Mouse (Mus musculus) heart, embryonic 12.5 days (tissue): Measurements from ENCODE around the gene Fam217b. TPM values are rescaled to one million over a fixed set of nuclear protein-coding genes. Genes with fewer than 3 reads are reported as not detected.

ENCODE experiments used
- ATAC-seq: fragments of 200-750 bp; cut with Nextera tagmentation; 2 replicates; pipeline ENCODE4 v1.8.0; 2017; ENCODE audit warnings: moderate TSS enrichment, moderate library complexity; ENCODE audit not compliant: insufficient number of reproducible peaks, low FRiP score
- H3K27ac ChIP-seq: fragments of 300-500 bp; sonication (generic); 2 replicates; pipeline ENCODE4 v1.5.1; 2016; ENCODE audit warnings: mild to moderate bottlenecking, moderate library complexity; ENCODE audit not compliant: poor library complexity, severe bottlenecking
- H3K27me3 ChIP-seq: fragments of 300-500 bp; sonication (generic); replicated peaks from 2 replicates; pipeline ENCODE4 v1.6.1; 2016; ENCODE audit warnings: mild to moderate bottlenecking, moderate library complexity
- H3K36me3 ChIP-seq: fragments of 300-500 bp; sonication (generic); 2 replicates; pipeline ENCODE4 v1.6.1; 2016; ENCODE audit warnings: mild to moderate bottlenecking, moderate library complexity
- H3K4me1 ChIP-seq: fragments of 300-500 bp; sonication (generic); replicated peaks from 2 replicates; pipeline ENCODE4 v1.6.1; 2016; ENCODE audit warnings: mild to moderate bottlenecking
- H3K4me2 ChIP-seq: fragments of 300-500 bp; sonication (generic); 2 replicates; pipeline ENCODE4 v1.6.1; 2016; ENCODE audit warnings: mild to moderate bottlenecking, moderate library complexity
- H3K4me3 ChIP-seq: fragments of 300-500 bp; sonication (generic); 2 replicates; pipeline ENCODE4 v1.5.1; 2016; ENCODE audit warnings: mild to moderate bottlenecking
- H3K9ac ChIP-seq: fragments of 300-500 bp; sonication (generic); 2 replicates; pipeline ENCODE4 v1.6.1; 2016; ENCODE audit warnings: mild to moderate bottlenecking, moderate library complexity
- H3K9me3 ChIP-seq: fragments of 300-500 bp; sonication (generic); replicated peaks from 2 replicates; pipeline ENCODE4 v1.6.1; 2016; ENCODE audit warnings: mild to moderate bottlenecking, moderate library complexity
- WGBS: fragments of 180-500 bp; shearing (Covaris S2); methylation state at CpG from one replicate; pipeline ENCODE4 v1.1.7; 2016; 5-methylcytosine and 5-hydroxymethylcytosine counted together
- polyA plus RNA-seq: library from polyadenylated mRNA; unstranded; fragments of >200 nt; fragmentation: Nextera tagmentation; extraction: Ambion mirVana; gene quantifications from 2 replicates; pipeline ENCODE4 v1.2.1, GENCODE M21; 2016

The Fam217b gene
- polyA plus RNA-seq, 1 experiment from 2014 or later = 6.9 TPM

DNA sequence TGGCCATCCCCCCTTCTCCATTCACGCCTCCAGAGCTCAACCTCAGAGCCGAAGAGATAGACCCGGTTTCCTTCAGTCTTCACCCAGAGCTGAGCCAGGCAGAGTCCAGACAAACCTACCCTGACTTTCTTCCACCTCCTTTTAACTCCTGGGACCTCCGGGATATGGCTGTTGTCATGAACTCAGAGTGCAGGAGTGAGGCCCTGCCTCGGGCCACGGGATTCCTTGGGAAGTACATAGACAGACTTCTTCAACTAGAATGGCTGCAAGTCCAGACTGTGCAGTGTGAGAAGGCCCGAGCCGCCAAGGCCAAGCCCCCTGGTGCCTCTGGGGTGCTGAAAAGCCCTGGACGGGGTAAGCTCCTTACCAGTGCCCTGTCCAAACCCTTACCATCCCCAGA lies 6.3 kb downstream of the Fam217b start:
- peaks cover 51% of the 10 kb centered on the region for H3K4me1 ChIP-seq
- no peaks in the 10 kb centered on the region; the same call in none of the 2 replicates for H3K9me3 ChIP-seq
- peaks cover 23% of the 10 kb centered on the region for H3K36me3 ChIP-seq
- no peak for ATAC-seq
- WGBS = 55% methylated on average over 9 of the region's 9 CpGs
- no peak overlapping the region for H3K4me3 ChIP-seq
- H3K4me2 ChIP-seq = no peak overlapping the region
- 0 out of 2 replicates have a peak overlapping the region, but pooled peaks have one; percentile 24 for H3K9ac ChIP-seq
- no peak overlapping the region for H3K27ac ChIP-seq
- no peaks in the 10 kb centered on the region for H3K27me3 ChIP-seq

DNA sequence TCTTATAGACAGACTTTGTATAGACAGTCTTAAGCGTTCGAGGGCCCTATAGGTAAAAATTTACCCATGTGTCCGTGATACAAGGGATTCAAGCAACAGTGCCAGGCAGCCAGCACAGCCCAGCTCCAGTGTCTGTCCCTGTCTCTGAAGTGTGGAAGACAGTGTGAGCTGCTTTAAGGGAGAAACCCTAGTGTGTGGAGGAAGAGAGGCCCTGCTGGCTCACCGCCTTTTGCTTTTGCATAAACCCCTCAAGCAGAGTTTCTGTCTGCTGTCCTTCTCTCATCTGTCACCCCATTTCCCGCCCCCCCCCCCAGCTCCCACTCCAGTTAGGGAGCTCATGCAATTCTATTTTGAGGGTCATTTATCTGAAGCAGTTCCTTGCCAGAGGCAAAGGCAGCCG lies 7.3 kb downstream of the Fam217b start:
- peak overlapping the region; percentile 78 for H3K27ac ChIP-seq
- ATAC-seq = no peak
- H3K27me3 ChIP-seq = no peaks in the 10 kb centered on the region
- 0 out of 2 replicates have a peak overlapping the region, but pooled peaks have one; percentile 5 for H3K9ac ChIP-seq
- H3K36me3 ChIP-seq = peaks cover 23% of the 10 kb centered on the region
- H3K4me3 ChIP-seq = no peak overlapping the region
- WGBS = 22% methylated on average over 6 of the region's 6 CpGs
- H3K9me3 ChIP-seq = no peaks in the 10 kb centered on the region; the same call in none of the 2 replicates
- peak overlapping the region; percentile 47 for H3K4me2 ChIP-seq
- H3K4me1 ChIP-seq = peaks cover 41% of the 10 kb centered on the region

DNA sequence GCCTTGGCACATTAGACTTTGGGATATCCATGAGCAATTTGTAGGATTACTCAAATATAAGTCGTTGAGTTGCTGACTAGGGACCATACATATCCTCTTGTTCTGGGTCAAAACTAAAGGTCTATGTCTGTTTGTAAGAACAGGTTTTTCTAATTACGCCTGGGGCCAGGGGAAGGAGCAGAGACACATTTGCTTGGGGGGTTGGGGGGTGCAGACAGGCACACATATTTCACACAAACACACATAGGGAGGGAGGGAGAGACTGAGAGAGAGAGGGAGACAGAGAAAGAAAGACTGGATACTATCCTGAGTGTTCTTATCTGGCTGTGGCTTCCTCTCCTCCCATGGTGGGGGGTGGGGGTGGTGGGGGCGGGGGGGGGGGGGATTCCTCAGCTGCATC lies 7.9 kb downstream of the Fam217b start:
- H3K36me3 ChIP-seq = peaks cover 23% of the 10 kb centered on the region
- 8% methylated on average over 3 of the region's 3 CpGs for WGBS
- no peaks in the 10 kb centered on the region; the same call in none of the 2 replicates for H3K9me3 ChIP-seq
- peaks cover 35% of the 10 kb centered on the region for H3K4me1 ChIP-seq
- peak; percentile 20; the same call in 1 of the 2 replicates for ATAC-seq
- H3K27me3 ChIP-seq = no peaks in the 10 kb centered on the region
- peak overlapping the region; percentile 78 for H3K27ac ChIP-seq
- H3K4me2 ChIP-seq = peak overlapping the region; percentile 47
- H3K4me3 ChIP-seq = no peak overlapping the region
- peak overlapping the region; percentile 7; the same call in 1 of the 2 replicates for H3K9ac ChIP-seq

DNA sequence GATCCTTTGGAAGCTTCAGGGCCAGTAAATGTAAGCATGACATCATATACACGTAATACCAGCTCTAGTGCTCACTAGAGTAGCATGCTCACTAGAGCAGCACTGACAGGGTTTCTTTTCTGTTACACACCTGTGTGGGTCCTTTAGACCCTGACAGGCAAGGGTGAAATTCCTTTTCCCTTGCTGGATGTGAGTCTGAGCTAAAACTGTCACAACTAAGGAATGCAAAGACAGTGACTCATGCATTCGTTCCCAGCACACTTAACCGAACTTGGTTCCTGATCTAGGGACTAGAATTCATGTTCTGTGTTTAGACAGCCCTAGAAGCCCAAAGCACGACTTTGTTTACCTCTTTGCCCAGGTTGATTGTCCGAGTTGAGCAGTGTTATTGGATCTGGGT lies 8.9 kb downstream of the Fam217b start:
- no peak for ATAC-seq
- WGBS = 50% methylated on average over 5 of the region's 5 CpGs
- no peak overlapping the region for H3K9ac ChIP-seq

DNA sequence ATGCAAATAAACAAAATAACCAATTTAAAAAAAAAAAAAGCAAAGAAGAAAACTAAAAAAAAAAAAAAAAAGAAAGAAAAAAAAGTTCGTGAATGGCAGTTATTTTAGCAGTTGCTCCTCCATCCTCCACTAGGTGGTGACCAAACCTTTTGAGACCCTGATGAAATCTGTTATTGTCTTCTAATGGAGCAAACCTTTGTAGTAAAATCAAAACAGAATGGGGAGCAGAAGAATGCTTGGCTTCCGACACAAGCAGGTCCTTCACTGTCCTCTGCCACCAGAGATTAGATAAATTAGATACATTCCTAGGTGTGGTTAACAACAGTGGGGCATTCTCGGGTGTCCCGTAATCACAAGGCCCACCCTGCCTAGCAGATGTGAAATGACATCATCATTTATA lies 11.9 kb downstream of the Fam217b start:
- no peak for ATAC-seq
- 25% methylated on average over 4 of the region's 4 CpGs for WGBS

More for the DNA sequence above, 8.9 kb downstream of the Fam217b start:
- Histone ChIP-seq H3K9me3 (no peaks in the 10 kb centered on the region; the same call in 1 of the 2 replicates), H3K27me3 (no peaks in the 10 kb centered on the region), H3K36me3 (peaks cover 17% of the 10 kb centered on the region), H3K4me3 (no peak overlapping the region), H3K4me2 (no peak overlapping the region), H3K4me1 (peaks cover 33% of the 10 kb centered on the region), H3K27ac (0 out of 2 replicates have a peak overlapping the region, but pooled peaks have one; percentile 78)

DNA sequence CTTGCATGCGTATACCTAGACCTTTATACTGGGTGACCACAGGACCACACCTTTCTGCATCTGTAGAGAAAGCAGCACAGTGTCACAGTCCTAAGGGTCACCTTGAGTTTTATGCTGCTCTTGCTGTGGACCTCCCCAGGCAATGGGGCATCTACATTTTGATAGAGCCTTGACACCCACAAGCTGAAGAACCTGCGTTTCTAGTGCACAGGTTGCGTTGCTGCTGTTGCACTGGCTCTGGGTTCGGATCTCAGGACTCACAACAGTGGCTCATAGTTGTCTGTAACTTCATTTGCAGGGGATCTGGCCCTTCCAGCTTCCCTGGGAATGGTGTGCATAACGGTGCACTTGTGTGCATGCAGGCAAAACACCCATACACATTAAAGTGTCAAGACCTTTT lies 12.9 kb downstream of the Fam217b start:
- 77% methylated on average over 5 of the region's 5 CpGs for WGBS

More for the DNA sequence above, 11.9 kb downstream of the Fam217b start:
- Histone ChIP-seq H3K27ac (no peak overlapping the region), H3K4me1 (peaks cover 24% of the 10 kb centered on the region), H3K9me3 (no peaks in the 10 kb centered on the region; the same call in 1 of the 2 replicates), H3K36me3 (peaks cover 4% of the 10 kb centered on the region; the same call in 1 of the 2 replicates), H3K27me3 (no peaks in the 10 kb centered on the region), H3K4me2 (no peak overlapping the region), H3K4me3 (no peak overlapping the region), H3K9ac (no peak overlapping the region)

DNA sequence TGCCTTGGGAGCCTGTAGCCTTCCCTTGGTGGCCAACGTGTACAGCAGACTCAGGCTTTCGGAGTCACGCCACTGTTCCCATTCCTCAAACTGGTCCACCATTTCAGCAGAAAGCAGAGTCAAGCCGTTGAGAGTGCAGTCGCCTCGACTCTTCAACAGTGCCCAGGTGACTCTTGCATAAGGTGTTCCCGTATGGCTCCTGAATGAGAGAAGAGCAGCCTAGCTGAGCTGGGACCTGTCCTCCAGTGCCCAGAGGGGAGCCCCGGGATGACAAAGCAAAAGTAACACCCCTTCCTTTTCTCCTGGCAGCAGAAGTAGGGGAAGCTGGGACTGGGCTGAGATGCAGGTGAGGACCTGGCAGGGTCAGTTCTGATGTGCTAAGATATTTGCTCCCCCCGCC lies 13.9 kb downstream of the Fam217b start:
- no peak for ATAC-seq
- H3K27me3 ChIP-seq = no peaks in the 10 kb centered on the region
- no peak overlapping the region for H3K9ac ChIP-seq
- H3K4me2 ChIP-seq = no peak overlapping the region
- peaks cover 8% of the 10 kb centered on the region for H3K4me1 ChIP-seq
- H3K36me3 ChIP-seq = peaks cover 4% of the 10 kb centered on the region; the same call in 1 of the 2 replicates
- H3K9me3 ChIP-seq = no peaks in the 10 kb centered on the region; the same call in 1 of the 2 replicates
- H3K27ac ChIP-seq = no peak overlapping the region
- H3K4me3 ChIP-seq = no peak overlapping the region
- 67% methylated on average over 9 of the region's 9 CpGs for WGBS

More for the DNA sequence above, 12.9 kb downstream of the Fam217b start:
- Histone ChIP-seq H3K9me3 (no peaks in the 10 kb centered on the region; the same call in 1 of the 2 replicates), H3K9ac (no peak overlapping the region), H3K4me1 (peaks cover 18% of the 10 kb centered on the region), H3K4me3 (no peak overlapping the region), H3K36me3 (peaks cover 4% of the 10 kb centered on the region; the same call in 1 of the 2 replicates), H3K27ac (no peak overlapping the region), H3K27me3 (no peaks in the 10 kb centered on the region), H3K4me2 (no peak overlapping the region)
- no peak for ATAC-seq

DNA sequence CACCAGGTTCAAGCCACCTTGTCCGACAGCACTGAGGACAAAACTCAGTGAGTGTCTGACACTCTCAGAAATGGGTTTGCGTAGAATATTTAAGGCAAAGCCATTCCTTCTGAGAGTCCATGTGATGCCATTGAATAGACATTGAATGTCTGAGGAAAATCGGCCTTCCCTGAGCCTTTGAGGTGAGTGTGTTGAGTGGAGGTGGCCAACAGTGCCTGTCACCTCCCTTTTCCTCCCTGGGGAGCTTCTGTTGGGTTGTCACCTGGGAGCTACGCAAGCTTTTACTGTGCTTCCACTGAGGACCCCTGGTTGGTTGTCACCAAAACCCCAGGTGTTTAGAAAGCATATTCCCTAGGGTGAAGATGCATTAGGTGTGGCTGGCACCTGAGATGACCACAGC lies 14.4 kb downstream of the Fam217b start:
- WGBS = 80% methylated on average over 4 of the region's 4 CpGs
- Histone ChIP-seq H3K9ac (no peak overlapping the region), H3K27ac (no peak overlapping the region), H3K36me3 (peaks cover 4% of the 10 kb centered on the region; the same call in 1 of the 2 replicates), H3K9me3 (no peaks in the 10 kb centered on the region), H3K4me1 (0 out of 2 replicates have a peak, but pooled peaks cover 4% of the 10 kb centered on the region), H3K27me3 (no peaks in the 10 kb centered on the region), H3K4me2 (no peak overlapping the region), H3K4me3 (no peak overlapping the region)
- ATAC-seq = no peak

- no peak for ATAC-seq
- Histone ChIP-seq H3K27ac (no peak overlapping the region), H3K27me3 (no peaks in the 10 kb centered on the region), H3K4me3 (no peak overlapping the region), H3K4me2 (no peak overlapping the region), H3K36me3 (peaks cover 4% of the 10 kb centered on the region; the same call in 1 of the 2 replicates), H3K9me3 (no peaks in the 10 kb centered on the region), H3K9ac (no peak overlapping the region), H3K4me1 (0 out of 2 replicates have a peak, but pooled peaks cover 4% of the 10 kb centered on the region)
- WGBS = 76% methylated on average over 6 of the region's 6 CpGs
Measured at GRCm38 (mm10) chr2:178429426-178429825, 15.1 kb downstream of the Fam217b start.

DNA sequence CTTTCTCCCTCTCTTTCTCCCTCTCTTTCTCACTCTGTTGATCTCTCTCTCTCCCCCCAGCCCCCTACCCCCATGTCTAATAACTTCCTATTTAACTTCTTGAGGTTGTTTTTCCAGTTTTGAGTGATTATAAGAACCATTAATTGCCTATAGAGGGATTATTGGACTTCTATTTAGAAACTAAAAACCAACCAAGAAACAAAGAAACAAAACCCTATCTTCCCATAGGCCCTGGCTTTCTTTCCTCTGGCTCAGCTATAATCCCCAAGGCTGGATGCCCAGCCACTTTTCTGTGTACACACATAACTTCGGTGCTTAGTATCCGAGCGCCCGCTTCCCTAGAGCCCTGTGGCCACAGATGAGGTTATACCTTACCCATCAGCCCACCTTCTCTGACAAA lies 15.9 kb downstream of the Fam217b start, which contains the start of gene Cdh26:
Gene Cdh26 (plus strand): TSS at position 301 of the 400 bp plus-strand sequence.
- no peaks in the 10 kb centered on the region for H3K9me3 ChIP-seq
- 85% methylated on average over 4 of the region's 4 CpGs for WGBS
- 0 out of 2 replicates have a peak, but pooled peaks cover 4% of the 10 kb centered on the region for H3K4me1 ChIP-seq
- no peak within 1 kb of the TSS for H3K27ac ChIP-seq
- no peaks in the 10 kb centered on the region for H3K27me3 ChIP-seq
- no peak within 1 kb of the TSS for H3K4me3 ChIP-seq
- H3K9ac ChIP-seq = no peak within 1 kb of the TSS
- no peaks in the 10 kb centered on the region for H3K36me3 ChIP-seq
- H3K4me2 ChIP-seq = no peak within 1 kb of the TSS
- no peak for ATAC-seq

DNA sequence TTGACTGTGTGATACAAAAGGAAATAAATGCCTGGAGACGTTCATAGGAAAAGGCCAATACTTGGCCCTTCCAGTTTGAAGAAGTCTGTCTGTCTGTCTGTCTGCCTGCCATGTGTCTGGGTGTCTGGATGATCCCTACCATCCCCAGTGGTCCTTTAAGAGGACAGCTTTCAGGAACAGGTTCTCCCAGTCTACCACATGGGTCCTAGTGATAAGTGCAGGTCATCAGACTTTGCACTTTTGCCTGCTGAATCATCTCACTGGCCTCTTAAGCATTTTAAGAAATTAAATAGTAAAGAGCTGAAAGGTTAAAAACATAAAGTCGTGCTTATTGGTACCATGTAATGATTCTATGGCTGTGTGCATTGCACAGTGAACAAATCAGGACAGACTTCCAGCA lies 19.2 kb downstream of the Fam217b start:
- 65% methylated on average over 2 of the region's 2 CpGs for WGBS
- no peak for ATAC-seq
- Histone ChIP-seq H3K4me3 (no peak overlapping the region), H3K9ac (no peak overlapping the region), H3K4me1 (0 out of 2 replicates have a peak, but pooled peaks cover 4% of the 10 kb centered on the region), H3K4me2 (no peak overlapping the region), H3K27ac (no peak overlapping the region), H3K27me3 (no peaks in the 10 kb centered on the region), H3K9me3 (no peaks in the 10 kb centered on the region), H3K36me3 (no peaks in the 10 kb centered on the region)
